Mouse (Mus musculus): ENCODE measurements around the gene Nat8f5.
"Not testable (repeated sequence)": the region's sequence is repeated elsewhere in the genome, so short reads cannot be mapped to it uniquely, and the experiment has no call there.

DNA sequence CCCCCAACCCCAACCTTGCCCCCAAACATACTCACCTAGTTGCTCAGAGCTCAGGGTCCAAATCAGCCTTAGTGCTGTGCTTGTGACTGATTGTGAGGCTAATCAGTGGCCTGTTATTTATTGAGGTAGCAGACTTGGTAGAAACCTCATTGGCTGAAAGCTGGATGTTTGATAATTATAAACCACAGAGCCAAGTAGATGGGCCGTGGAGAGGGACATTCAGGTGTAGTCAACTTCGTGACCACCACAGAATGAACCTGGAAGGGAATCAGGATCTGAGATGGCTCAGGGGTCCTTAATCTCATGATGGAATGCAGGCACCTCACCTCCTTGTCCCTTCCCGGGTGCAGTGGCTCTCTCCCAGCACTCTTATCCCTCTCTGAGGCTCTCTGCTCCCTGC is 11.0 kb downstream of the Nat8f5 start:
- not testable (repeated sequence) for TF ChIP-seq TAL1, GATA1 (IDR thresholded peaks at IDR 0.05; ENCODE audit: low read length)
